ENCODE assay signal across 10 mouse cellular contexts in the genomic region with DNA sequence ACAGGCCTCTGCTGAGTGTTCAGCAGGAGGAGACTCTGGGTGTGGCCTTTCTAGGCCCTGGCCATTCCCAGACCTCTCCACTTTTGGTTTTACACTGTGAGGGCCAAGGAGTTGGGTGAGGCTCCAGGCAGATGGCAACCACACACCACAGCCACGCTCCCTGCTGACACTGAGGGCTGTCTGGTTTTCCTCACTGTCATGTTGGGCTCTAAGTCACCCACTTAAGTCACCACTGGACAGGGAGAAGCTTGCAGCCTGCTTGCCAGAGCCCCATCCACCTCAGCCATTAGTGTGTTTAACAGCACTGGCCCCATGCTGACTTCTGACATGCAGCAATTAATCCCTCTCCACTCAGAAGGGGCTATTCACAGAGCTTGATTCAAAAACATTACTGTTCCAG.
A peak's percentile ranks its signal among the peaks of the same experiment; 100 is the strongest.
DNase-seq lines count a peak whose midpoint lies in the region; ATAC-seq and TF ChIP-seq lines count a peak whose summit lies in the region.
"Had no signal": no experiment of that assay in that cellular context is flagged by ENCODE, and none has a peak within 500 bp of the region (broad histone marks: within the 10 kb centered on the region; RNA-seq: fewer than 3 reads in every experiment).

No protein-coding gene starts in this region.

- peaks cover 13% of the 10 kb centered on the region for H3K4me1 ChIP-seq in hindbrain, embryonic 13.5 days (replicated peaks)
- no peaks in the 10 kb centered on the region for H3K4me1 ChIP-seq in hindbrain, embryonic 10.5 days (replicated peaks)
- H3K4me1 ChIP-seq in heart, embryonic 11.5 days (ENCODE audit: control insufficient read depth, insufficient read depth, low read length) = peaks cover 6% of the 10 kb centered on the region; the same call in 1 of the 2 replicates
- peaks cover 9% of the 10 kb centered on the region for H3K4me1 ChIP-seq in limb, embryonic 12.5 days (replicated peaks)

- intact Hi-C loops in gastrocnemius, adult 2 months (cut with DNase I) = no loop called here

- DNase-seq in hindbrain, embryonic 10.5 days (ENCODE audit: low spot score) = no peak
- DNase-seq in embryo, embryonic 10.5 days (ENCODE audit: low spot score) = peak; percentile 30
- no peak for DNase-seq in gastrocnemius, adult 2 months
- no peak for DNase-seq in thymus, postnatal 36 days
- DNase-seq: cerebellum, postnatal 25 days had no signal

- H3K9ac ChIP-seq in hindbrain, embryonic 13.5 days = no peak overlapping the region
- no peak overlapping the region for H3K9ac ChIP-seq in heart, embryonic 11.5 days (ENCODE audit: low read depth, low read length)
- H3K9ac ChIP-seq in limb, embryonic 12.5 days (replicated peaks) = no peak overlapping the region
- H3K9ac ChIP-seq: forebrain, embryonic 13.5 days had no signal

- no peak overlapping the region for H3K4me3 ChIP-seq in hindbrain, embryonic 13.5 days
- H3K4me3 ChIP-seq in hindbrain, embryonic 10.5 days = no peak overlapping the region
- H3K4me3 ChIP-seq in heart, embryonic 11.5 days (ENCODE audit: low read depth, low read length) = no peak overlapping the region
- H3K4me3 ChIP-seq in limb, embryonic 12.5 days (replicated peaks) = no peak overlapping the region
- no peak overlapping the region for H3K4me3 ChIP-seq in gastrocnemius, adult 2 months
- H3K4me3 ChIP-seq: forebrain, embryonic 13.5 days had no signal

- H3K4me2 ChIP-seq in hindbrain, embryonic 13.5 days = no peak overlapping the region
- no peak overlapping the region for H3K4me2 ChIP-seq in heart, embryonic 11.5 days
- no peak overlapping the region for H3K4me2 ChIP-seq in limb, embryonic 12.5 days
- H3K4me2 ChIP-seq: forebrain, embryonic 13.5 days had no signal

- no peak for TF ChIP-seq CTCF in gastrocnemius, adult 2 months (IDR thresholded peaks at IDR 0.05)

- no peaks in the 10 kb centered on the region for H3K9me3 ChIP-seq in hindbrain, embryonic 13.5 days
- peaks cover 3% of the 10 kb centered on the region; the same call in 1 of the 2 replicates for H3K9me3 ChIP-seq in hindbrain, embryonic 10.5 days
- H3K9me3 ChIP-seq in heart, embryonic 11.5 days (replicated peaks; ENCODE audit: control insufficient read depth, low read length) = peaks cover 6% of the 10 kb centered on the region; the same call in 1 of the 2 replicates
- peaks cover 9% of the 10 kb centered on the region; the same call in 1 of the 2 replicates for H3K9me3 ChIP-seq in limb, embryonic 12.5 days
- H3K9me3 ChIP-seq: forebrain, embryonic 13.5 days had no signal

- H3K27me3 ChIP-seq in hindbrain, embryonic 13.5 days = no peaks in the 10 kb centered on the region
- H3K27me3 ChIP-seq in hindbrain, embryonic 10.5 days (ENCODE audit: insufficient read depth, poor library complexity, severe bottlenecking) = no peaks in the 10 kb centered on the region
- H3K27me3 ChIP-seq in heart, embryonic 11.5 days (ENCODE audit: control insufficient read depth, insufficient read depth, low read length) = no peaks in the 10 kb centered on the region
- no peaks in the 10 kb centered on the region for H3K27me3 ChIP-seq in limb, embryonic 12.5 days

- WGBS in hindbrain, embryonic 13.5 days = 67% methylated on average over 1 of the region's 1 CpGs
- WGBS in hindbrain, embryonic 10.5 days = 79% methylated on average over 1 of the region's 1 CpGs
- WGBS in heart, embryonic 11.5 days (ENCODE audit: insufficient replicate concordance) = 8% methylated on average over 1 of the region's 1 CpGs
- WGBS in limb, embryonic 12.5 days = 24% methylated on average over 1 of the region's 1 CpGs

- no peaks in the 10 kb centered on the region for H3K36me3 ChIP-seq in hindbrain, embryonic 13.5 days
- H3K36me3 ChIP-seq in hindbrain, embryonic 10.5 days = no peaks in the 10 kb centered on the region
- no peaks in the 10 kb centered on the region for H3K36me3 ChIP-seq in heart, embryonic 11.5 days (ENCODE audit: control insufficient read depth, insufficient read depth, low read length)
- H3K36me3 ChIP-seq in limb, embryonic 12.5 days = no peaks in the 10 kb centered on the region

- 0 out of 2 replicates have a peak, but pooled peaks have one; percentile 39 for ATAC-seq in hindbrain, embryonic 13.5 days (ENCODE audit: low FRiP score)
- ATAC-seq in heart, embryonic 11.5 days (replicated peaks; ENCODE audit: insufficient number of reproducible peaks, low FRiP score, low TSS enrichment) = peak; percentile 74
- no peak; the same call in 1 of the 2 replicates for ATAC-seq in limb, embryonic 12.5 days (ENCODE audit: insufficient number of reproducible peaks, insufficient read depth, low FRiP score, low TSS enrichment, low read depth)
- no peak for ATAC-seq in CD4-positive, CD25-positive, alpha-beta regulatory T cell, adult 4 months
- ATAC-seq: forebrain, embryonic 13.5 days had no signal

- H3K27ac ChIP-seq in hindbrain, embryonic 13.5 days = no peak overlapping the region
- H3K27ac ChIP-seq in hindbrain, embryonic 10.5 days = no peak overlapping the region
- peak overlapping the region; percentile 43; the same call in 1 of the 2 replicates for H3K27ac ChIP-seq in heart, embryonic 11.5 days (ENCODE audit: low read depth, low read length)
- H3K27ac ChIP-seq in limb, embryonic 12.5 days = peak overlapping the region; percentile 53
- no peak overlapping the region for H3K27ac ChIP-seq in gastrocnemius, adult 2 months
- H3K27ac ChIP-seq: forebrain, embryonic 13.5 days had no signal

Comparison
In these comparisons a context has a peak if more than half of its experiments do, and no peak if none do; other contexts are left out.
1. ATAC-seq: peak in hindbrain, embryonic 13.5 days (single experiment) and heart, embryonic 11.5 days (single experiment); none in limb, embryonic 12.5 days (single experiment) and CD4-positive, CD25-positive, alpha-beta regulatory T cell, adult 4 months (single experiment).
2. H3K27ac ChIP-seq: peak in heart, embryonic 11.5 days (single experiment) and limb, embryonic 12.5 days (single experiment); none in hindbrain, embryonic 13.5 days (single experiment), hindbrain, embryonic 10.5 days (single experiment) and gastrocnemius, adult 2 months (single experiment).